Mouse (Mus musculus) kidney, adult 2 months (tissue): ENCODE data around the gene Srgap1.

Experiments used
- CTCF ChIP-seq: fragments of 200-500 bp; conservative IDR thresholded peaks from 2 replicates; pipeline ENCODE4 v1.5.1; 2011; ENCODE audit warnings: low read depth, mild to moderate bottlenecking, control low read depth, low read length, moderate library complexity, mixed read lengths; ENCODE audit not compliant: insufficient read depth, insufficient read length
- POLR2A ChIP-seq: fragments of 200-500 bp; IDR thresholded peaks from one replicate; pipeline ENCODE4 v1.6.1; 2011; ENCODE audit warnings: low read depth, low read length, control low read depth

- TF ChIP-seq POLR2A (no peak), CTCF (no peak)
These were observed 309.9 kb downstream of the Srgap1 start for GRCm38 (mm10) chr10:121737256-121737655.
